Mouse (Mus musculus) lung, postnatal 0 days (tissue): ENCODE data around the gene Wnt1. TPM values are rescaled to one million over a fixed set of nuclear protein-coding genes. Genes with fewer than 3 reads are reported as not detected.
A peak's percentile ranks its signal among the peaks of the same experiment; 100 is the strongest.

ENCODE experiments used
- ATAC-seq: fragments of 200-750 bp; cut with Nextera tagmentation; 2 replicates; pipeline ENCODE4 v1.8.0; 2017; ENCODE audit warnings: moderate library complexity
- DNase-seq: peaks from one replicate; pipeline ENCODE4 v3.0.0-alpha.2; 2016; ENCODE audit warnings: low spot score
- H3K27ac ChIP-seq: fragments of 300-500 bp; sonication (generic); 2 replicates; pipeline ENCODE4 v1.5.1; 2014; ENCODE audit warnings: antibody characterized with exemption, mild to moderate bottlenecking, low read length, mixed read lengths
- H3K27me3 ChIP-seq: fragments of 300-500 bp; sonication (generic); replicated peaks from 2 replicates; pipeline ENCODE4 v1.6.1; 2014; ENCODE audit warnings: low read length, mixed read lengths; ENCODE audit not compliant: insufficient read depth
- H3K36me3 ChIP-seq: fragments of 300-500 bp; sonication (generic); 2 replicates; pipeline ENCODE4 v1.6.1; 2014; ENCODE audit warnings: low read length, mixed read lengths; ENCODE audit not compliant: insufficient read depth
- H3K4me1 ChIP-seq: fragments of 300-500 bp; sonication (generic); 2 replicates; pipeline ENCODE4 v1.6.1; 2014; ENCODE audit warnings: antibody characterized with exemption, low read depth, low read length, mixed read lengths; ENCODE audit not compliant: insufficient read depth
- H3K4me2 ChIP-seq: fragments of 300-500 bp; sonication (generic); replicated peaks from 2 replicates; pipeline ENCODE4 v1.6.1; 2014; ENCODE audit warnings: low read depth, mild to moderate bottlenecking, low read length, moderate library complexity, mixed read lengths
- H3K4me3 ChIP-seq: fragments of 300-500 bp; sonication (generic); 2 replicates; pipeline ENCODE4 v1.5.1; 2014; ENCODE audit warnings: low read depth, low read length
- H3K9ac ChIP-seq: fragments of 300-500 bp; sonication (generic); replicated peaks from 2 replicates; pipeline ENCODE4 v1.6.1; 2014; ENCODE audit warnings: low read depth, mild to moderate bottlenecking
- H3K9me3 ChIP-seq: fragments of 300-500 bp; sonication (generic); 2 replicates; pipeline ENCODE4 v1.6.1; 2016; ENCODE audit warnings: low read length, mixed read lengths
- CTCF ChIP-seq: IDR thresholded peaks from 2 replicates; pipeline ENCODE4 v1.5.1; 2016; ENCODE audit warnings: antibody characterized with exemption, mild to moderate bottlenecking
- EP300 ChIP-seq: IDR thresholded peaks from 2 replicates; pipeline ENCODE4 v1.6.1; 2016; ENCODE audit warnings: antibody characterized with exemption, mild to moderate bottlenecking, control low read depth
- WGBS: fragments of 180-500 bp; shearing (Covaris S2); extraction: QIAGEN DNeasy Blood & Tissue Kit; methylation state at CpG from one replicate; pipeline ENCODE4 v1.1.7; 2014; 5-methylcytosine and 5-hydroxymethylcytosine counted together
- polyA plus RNA-seq: library from polyadenylated mRNA; unstranded; fragments of >200 nt; fragmentation: Nextera tagmentation; extraction: Ambion mirVana; gene quantifications from 2 replicates; pipeline ENCODE4 v1.2.1, GENCODE M21; 2015

The Wnt1 gene
- polyA plus RNA-seq, 1 experiment from 2014 or later, result not detected

GRCm38 (mm10) chr15:98768259-98768658, 21.4 kb upstream of the Wnt1 start:
- H3K9me3 ChIP-seq, result no peaks in the 10 kb centered on the region
- DNase-seq (no peak), ATAC-seq (no peak)
- H3K4me1 ChIP-seq, result peaks cover 10% of the 10 kb centered on the region; the same call in 1 of the 2 replicates
- H3K27me3 ChIP-seq, result 0 out of 2 replicates have a peak, but pooled peaks cover 13% of the 10 kb centered on the region
- no peak for TF ChIP-seq EP300
- TF ChIP-seq CTCF, result no peak
- H3K4me3 ChIP-seq, result no peak overlapping the region
- WGBS, result 18% methylated on average over 5 of the region's 5 CpGs
- H3K36me3 ChIP-seq, result no peaks in the 10 kb centered on the region
- no peak overlapping the region for H3K27ac ChIP-seq
- no peak overlapping the region for H3K9ac ChIP-seq
- no peak overlapping the region for H3K4me2 ChIP-seq

GRCm38 (mm10) chr15:98771813-98772425, 17.7 kb upstream of the Wnt1 start:
- Histone ChIP-seq H3K9me3 (no peaks in the 10 kb centered on the region), H3K4me3 (peak overlapping the region; percentile 31), H3K27me3 (peaks cover 39% of the 10 kb centered on the region), H3K4me1 (0 out of 2 replicates have a peak, but pooled peaks cover 8% of the 10 kb centered on the region), H3K4me2 (peak overlapping the region; percentile 62), H3K9ac (no peak overlapping the region), H3K27ac (no peak overlapping the region), H3K36me3 (no peaks in the 10 kb centered on the region)
- no peak for TF ChIP-seq EP300
- no peak for TF ChIP-seq CTCF
- DNase-seq (no peak), ATAC-seq (no peak)
- WGBS, result 7% methylated on average over 12 of the region's 12 CpGs

- DNase-seq, result peak; percentile 32
- Histone ChIP-seq H3K4me3 (peak overlapping the region; percentile 31), H3K9me3 (no peaks in the 10 kb centered on the region), H3K27ac (no peak overlapping the region), H3K4me1 (peaks cover 10% of the 10 kb centered on the region; the same call in 1 of the 2 replicates), H3K9ac (peak overlapping the region; percentile 32), H3K4me2 (peak overlapping the region; percentile 62), H3K36me3 (no peaks in the 10 kb centered on the region), H3K27me3 (peaks cover 47% of the 10 kb centered on the region)
- 4% methylated on average over 36 of the region's 36 CpGs for WGBS
- ATAC-seq, result peak; percentile 34
- TF ChIP-seq CTCF (no peak), EP300 (no peak)
Measured at GRCm38 (mm10) chr15:98772511-98773211, 17.0 kb upstream of the Wnt1 start.

GRCm38 (mm10) chr15:98774096-98774495, 15.6 kb upstream of the Wnt1 start:
- Histone ChIP-seq H3K36me3 (no peaks in the 10 kb centered on the region), H3K4me2 (no peak overlapping the region), H3K4me1 (peaks cover 12% of the 10 kb centered on the region; the same call in 1 of the 2 replicates), H3K9me3 (no peaks in the 10 kb centered on the region), H3K27ac (no peak overlapping the region), H3K27me3 (peaks cover 61% of the 10 kb centered on the region), H3K9ac (no peak overlapping the region), H3K4me3 (no peak overlapping the region)
- WGBS, result 28% methylated on average over 15 of the region's 15 CpGs
- no peak for DNase-seq
- TF ChIP-seq EP300 (no peak), CTCF (no peak)
- no peak for ATAC-seq

- peaks cover 76% of the 10 kb centered on the region for H3K27me3 ChIP-seq
- no peak overlapping the region for H3K27ac ChIP-seq
- H3K4me1 ChIP-seq, result peaks cover 12% of the 10 kb centered on the region; the same call in 1 of the 2 replicates
- ATAC-seq (no peak), DNase-seq (no peak)
- H3K36me3 ChIP-seq, result no peaks in the 10 kb centered on the region
- H3K9ac ChIP-seq, result no peak overlapping the region
- no peak overlapping the region for H3K4me3 ChIP-seq
- no peak overlapping the region for H3K4me2 ChIP-seq
- H3K9me3 ChIP-seq, result no peaks in the 10 kb centered on the region
- 4% methylated on average over 5 of the region's 5 CpGs for WGBS
- no peak for TF ChIP-seq CTCF
- no peak for TF ChIP-seq EP300
Measured at GRCm38 (mm10) chr15:98775533-98775932, 14.1 kb upstream of the Wnt1 start.

DNA sequence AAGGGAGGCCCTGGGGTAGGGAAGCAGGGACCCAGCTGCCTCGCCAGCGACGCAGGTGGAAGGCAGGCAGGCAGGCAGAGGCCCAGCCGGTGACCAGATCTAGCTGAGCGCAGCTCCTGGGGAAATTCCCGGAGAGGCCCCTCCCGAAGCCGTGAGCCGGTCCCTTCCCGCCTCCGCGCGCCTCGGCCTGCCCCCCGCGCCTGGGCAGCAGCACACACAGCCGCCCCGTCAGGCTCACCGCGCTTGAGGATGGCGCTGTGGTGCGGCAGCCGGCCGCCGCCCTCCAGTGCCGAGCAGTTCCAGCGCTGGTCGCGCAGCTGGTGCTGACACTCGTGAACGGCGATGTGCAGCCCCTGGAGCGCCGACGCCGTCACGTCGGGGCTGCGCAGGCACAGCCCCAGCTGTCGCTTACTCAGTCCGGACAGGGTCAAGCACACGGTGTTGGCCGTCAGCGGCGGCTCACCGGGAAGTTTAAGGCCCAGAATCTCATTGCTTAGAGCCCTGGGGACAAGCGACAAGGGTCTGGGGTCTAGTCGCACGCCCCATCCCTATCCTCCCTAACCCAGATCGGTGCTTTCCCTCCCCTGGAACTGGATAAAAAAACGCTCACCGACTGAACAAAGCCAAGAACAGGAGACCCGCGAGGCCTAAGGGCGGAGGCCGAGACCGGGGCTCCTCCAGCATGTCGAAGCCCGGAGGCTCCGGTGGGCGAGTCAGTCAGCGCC, 13.2 kb upstream of the Wnt1 start:
- 3% methylated on average over 56 of the region's 62 CpGs for WGBS
- 0 out of 2 replicates have a peak overlapping the region, but pooled peaks have one; percentile 8 for H3K4me3 ChIP-seq
- peak; percentile 33 for DNase-seq
- H3K27me3 ChIP-seq, result peaks cover 78% of the 10 kb centered on the region
- peaks cover 12% of the 10 kb centered on the region; the same call in 1 of the 2 replicates for H3K4me1 ChIP-seq
- no peaks in the 10 kb centered on the region for H3K36me3 ChIP-seq
- H3K4me2 ChIP-seq, result 0 out of 2 replicates have a peak overlapping the region, but pooled peaks have one; percentile 27
- no peak overlapping the region for H3K9ac ChIP-seq
- ATAC-seq, result peak; percentile 58
- TF ChIP-seq CTCF, result peak; percentile 59
- TF ChIP-seq EP300, result no peak
- no peak overlapping the region for H3K27ac ChIP-seq
- no peaks in the 10 kb centered on the region for H3K9me3 ChIP-seq
